Mouse (Mus musculus) spleen, adult 12 weeks (tissue): Measurements from ENCODE around the gene Nme7.

ENCODE experiments used
- DNase-seq: peaks from one replicate; pipeline ENCODE4 v3.0.0; 2022; ENCODE audit warnings: low spot score

Nme7 gene

DNA sequence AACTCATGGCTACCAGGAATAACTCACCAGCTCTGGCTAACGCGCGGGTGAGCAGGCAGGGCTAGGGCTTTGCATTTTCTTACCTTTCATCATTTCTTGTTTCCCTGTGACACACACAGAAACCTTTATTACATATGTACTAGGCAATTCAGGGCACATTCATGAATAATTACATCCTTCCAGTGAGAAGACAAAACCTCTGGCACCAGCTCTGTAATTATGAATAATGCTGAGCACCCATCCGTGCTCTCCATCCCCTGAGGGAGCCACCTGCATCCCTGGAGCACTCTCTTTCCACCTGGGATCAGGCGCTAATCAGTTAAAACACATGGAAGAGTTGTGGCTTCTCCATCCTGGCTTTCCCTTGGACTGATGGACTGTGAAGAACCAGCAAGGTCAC, at the start of gene Nme7:
Gene Nme7, plus strand, starts transcription at position 301 of the 400 bp plus-strand sequence.
- DNase-seq, result no peak

- no peak for DNase-seq
Measured at GRCm38 (mm10) chr1:164254836-164255235, 49.1 kb upstream of the Nme7 start.

- DNase-seq, result no peak
Measured at GRCm38 (mm10) chr1:164260171-164261028, 43.5 kb upstream of the Nme7 start.

DNA sequence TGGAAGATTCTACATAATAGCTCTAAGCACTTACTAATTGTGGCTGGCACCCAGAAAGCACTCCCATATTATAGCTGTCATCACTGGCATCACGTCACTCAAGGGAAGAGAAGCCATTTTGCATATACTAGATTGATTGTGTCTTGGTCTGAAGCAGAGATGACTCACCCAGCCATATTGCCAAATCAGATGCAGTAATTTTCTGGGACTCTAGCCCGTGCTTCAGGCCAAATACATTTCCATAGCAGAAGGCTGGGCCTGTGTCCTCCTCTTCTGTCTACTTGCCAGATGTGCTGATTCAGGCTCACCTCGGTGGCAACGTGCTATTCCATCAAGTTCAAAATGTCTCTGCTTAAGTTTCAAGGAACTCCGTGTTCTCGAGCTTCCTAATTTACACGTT, 42.4 kb upstream of the Nme7 start:
- no peak for DNase-seq

- DNase-seq, result no peak
Measured at GRCm38 (mm10) chr1:164270941-164271340, 33.0 kb upstream of the Nme7 start.

GRCm38 (mm10) chr1:164273659-164274058, 30.3 kb upstream of the Nme7 start:
- DNase-seq, result no peak

DNA sequence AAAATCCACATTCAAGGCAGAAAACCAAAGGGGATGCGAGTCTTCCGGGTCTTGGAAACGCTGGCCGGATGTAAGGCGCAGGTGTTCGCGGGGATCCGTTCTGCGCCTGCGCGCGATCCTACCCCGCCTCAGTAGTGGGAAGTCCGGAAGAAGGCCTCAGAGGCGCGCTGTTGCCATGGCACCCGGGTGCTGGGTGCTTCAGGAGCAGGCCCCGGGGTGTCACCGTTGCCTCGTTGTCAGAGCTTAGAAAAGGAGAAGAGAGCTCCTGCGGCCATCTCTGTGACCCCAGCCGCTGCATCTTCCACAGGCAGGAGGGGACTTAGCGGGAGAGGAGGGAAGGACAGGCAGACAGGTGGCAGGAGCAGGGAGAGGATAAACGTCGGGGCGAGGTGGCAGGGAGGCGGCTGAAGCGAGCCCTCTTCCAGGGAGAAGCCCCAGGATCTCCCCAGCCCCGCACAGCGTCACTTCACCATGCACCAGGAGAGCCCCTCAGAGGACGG, 28.4 kb upstream of the Nme7 start, which contains the start of gene Ccdc181:
Gene Ccdc181, plus strand, starts transcription at position 131 of the 500 bp plus-strand sequence.
- DNase-seq, result peak; percentile 90

DNA sequence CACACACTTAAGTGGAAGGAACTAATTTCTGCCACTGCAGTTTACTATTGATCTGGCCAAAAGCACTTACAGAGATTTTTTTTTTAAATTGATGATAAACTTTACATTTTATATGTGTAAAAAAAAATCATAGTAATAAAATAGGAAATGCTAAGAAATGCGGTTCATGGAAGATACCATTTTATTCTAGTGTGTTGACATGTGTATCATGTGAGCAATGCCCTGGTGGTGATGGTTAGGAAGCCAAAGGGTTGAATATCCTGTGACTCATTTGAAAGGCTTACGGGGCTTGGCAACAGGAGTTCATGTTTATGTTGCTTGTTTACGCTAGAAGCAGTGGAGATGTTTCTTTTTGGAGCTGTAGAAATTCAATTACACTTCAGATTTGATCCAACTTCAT, 27.4 kb upstream of the Nme7 start:
- no peak for DNase-seq

DNA sequence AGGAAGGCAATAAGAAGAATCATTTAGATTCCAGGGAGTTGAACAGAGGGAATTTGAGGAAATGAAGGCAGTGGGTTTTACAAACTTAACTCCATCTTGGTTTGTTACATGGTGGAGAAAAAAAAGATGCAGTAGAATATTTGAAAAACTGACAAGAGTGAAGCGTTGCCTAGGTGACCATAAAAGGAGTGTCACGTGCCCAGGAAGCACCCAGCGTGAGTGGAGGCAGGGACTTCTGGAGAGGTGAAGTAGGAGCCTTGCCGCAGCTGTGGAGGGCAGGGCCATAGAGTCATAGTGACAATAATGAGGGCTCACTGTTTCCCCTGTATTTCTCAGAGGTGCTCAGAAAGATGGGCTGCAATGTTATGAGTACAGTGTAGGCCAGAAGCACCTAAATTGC, 24.6 kb upstream of the Nme7 start:
- DNase-seq, result no peak

GRCm38 (mm10) chr1:164284007-164284406, 19.9 kb upstream of the Nme7 start:
- no peak for DNase-seq

- DNase-seq, result no peak
Measured at GRCm38 (mm10) chr1:164287406-164287805, 16.5 kb upstream of the Nme7 start.

GRCm38 (mm10) chr1:164292040-164292439, 11.9 kb upstream of the Nme7 start:
- no peak for DNase-seq

GRCm38 (mm10) chr1:164294071-164294470, 9.8 kb upstream of the Nme7 start:
- no peak for DNase-seq

GRCm38 (mm10) chr1:164296473-164296872, 7.4 kb upstream of the Nme7 start:
- no peak for DNase-seq

DNA sequence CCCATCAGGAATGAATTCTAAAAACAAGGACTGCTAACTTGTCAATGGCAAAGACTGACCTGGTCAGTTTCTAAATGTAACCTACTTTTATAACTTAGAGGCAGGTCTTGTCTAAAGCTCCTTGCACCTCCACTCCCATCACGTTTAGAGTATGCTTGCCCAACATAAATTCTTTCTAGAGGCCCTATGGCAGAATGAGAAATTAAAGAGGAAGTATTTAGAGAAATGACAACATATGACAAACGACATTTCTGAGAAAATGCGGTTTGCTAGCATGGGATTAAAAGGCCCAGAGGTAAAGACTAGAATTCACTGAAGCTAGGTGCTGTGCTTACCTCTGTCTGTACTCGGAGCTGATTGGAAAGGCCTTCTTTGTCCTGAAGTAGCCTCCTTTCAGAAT, 2.0 kb upstream of the Nme7 start:
- DNase-seq, result no peak

- peak; percentile 96 for DNase-seq
Measured at GRCm38 (mm10) chr1:164307124-164307751, 3.3 kb downstream of the Nme7 start, which contains the start of gene Blzf1. TSS of gene Blzf1 (minus strand) at chr1:164307489.

DNA sequence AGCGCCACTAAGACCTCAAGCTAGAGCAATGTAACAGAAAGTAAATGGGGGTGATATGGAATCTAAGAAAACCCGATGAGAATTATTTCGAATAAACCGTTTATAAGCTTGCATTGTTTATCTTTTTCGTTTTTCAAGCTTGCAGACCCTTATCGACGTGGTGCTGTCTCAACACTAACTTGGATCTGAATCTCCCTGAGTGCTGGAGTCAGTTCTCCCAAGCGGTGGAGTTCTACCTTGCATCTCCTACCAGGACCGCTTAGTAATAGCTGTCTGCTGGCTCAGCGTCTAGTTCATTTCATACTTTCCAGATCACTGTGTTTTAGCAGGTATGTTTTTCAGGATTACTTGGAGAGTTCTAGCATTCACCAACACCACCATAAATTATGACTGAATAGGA, 4.0 kb downstream of the Nme7 start:
- DNase-seq, result no peak

DNA sequence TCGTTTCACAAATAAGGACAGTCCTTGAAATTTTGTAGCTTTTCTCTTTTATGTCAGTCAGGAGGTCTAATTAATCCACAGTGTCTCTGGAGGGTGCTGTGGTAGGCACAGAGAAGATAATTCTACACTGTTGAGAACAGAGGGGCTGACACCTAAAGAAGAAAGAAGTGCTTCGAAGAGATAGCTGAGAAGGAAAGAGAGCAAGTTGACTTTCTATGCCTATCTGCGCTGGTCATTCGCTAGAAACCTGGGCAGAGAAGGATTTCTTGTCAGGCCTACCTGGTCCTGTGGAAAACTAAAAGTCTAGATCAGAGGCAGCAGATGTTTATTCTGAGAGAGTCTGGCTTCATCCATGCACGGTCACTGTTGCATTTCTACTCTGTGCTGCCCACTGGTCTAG, 10.2 kb downstream of the Nme7 start:
- DNase-seq, result no peak

GRCm38 (mm10) chr1:164315266-164315665, 11.3 kb downstream of the Nme7 start:
- DNase-seq, result peak; percentile 24

DNA sequence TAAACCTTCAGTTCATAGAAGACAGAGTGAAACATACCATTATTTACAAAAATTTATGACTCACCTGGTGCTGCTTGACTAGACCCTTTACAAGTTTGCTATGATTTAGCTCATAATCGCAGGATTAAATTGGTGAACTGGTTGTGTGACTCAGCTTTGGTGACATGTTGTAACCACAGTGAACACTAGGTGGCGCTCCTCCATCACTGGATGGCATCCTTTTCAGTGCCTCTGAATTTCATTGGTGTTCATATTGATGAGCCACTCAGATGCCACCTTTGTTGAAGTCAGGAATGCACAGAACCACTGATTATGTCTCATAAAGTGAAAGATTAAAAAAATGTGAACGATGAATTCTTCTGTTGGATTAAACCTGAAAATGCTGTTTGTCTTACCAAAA, 12.8 kb downstream of the Nme7 start:
- peak; percentile 57 for DNase-seq

GRCm38 (mm10) chr1:164317261-164317660, 13.3 kb downstream of the Nme7 start:
- no peak for DNase-seq

GRCm38 (mm10) chr1:164318474-164318873, 14.6 kb downstream of the Nme7 start:
- DNase-seq, result no peak

DNA sequence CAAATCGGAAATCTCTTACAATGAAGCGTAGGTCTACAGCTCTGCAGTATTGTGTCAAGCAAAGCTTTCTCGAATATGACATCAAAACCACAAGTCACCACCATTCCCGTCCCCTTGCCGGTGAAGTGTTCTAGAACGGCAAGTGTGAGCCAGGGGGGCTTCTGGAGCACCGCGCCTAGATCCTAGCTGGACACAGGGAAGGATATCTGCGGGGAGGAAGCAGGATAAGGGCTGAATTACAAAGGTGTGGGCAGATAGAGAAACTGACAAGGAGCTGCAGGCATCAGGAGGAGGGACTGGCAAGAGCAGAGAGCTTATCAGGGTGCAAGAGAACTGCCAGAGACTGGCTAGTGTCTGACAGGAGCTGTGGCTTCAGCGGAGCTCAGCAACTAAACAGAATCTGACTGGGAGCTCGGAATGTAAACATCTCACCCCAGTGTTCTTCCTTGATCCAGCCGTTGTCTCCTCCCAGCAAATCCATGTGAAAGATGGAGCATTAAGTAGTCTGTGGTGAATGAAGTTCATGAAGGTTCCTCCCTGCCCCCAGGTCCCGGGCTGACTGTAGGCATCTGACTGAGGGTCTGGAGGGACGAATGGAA, 15.7 kb downstream of the Nme7 start:
- no peak for DNase-seq
